Mouse (Mus musculus): Measurements from ENCODE around the gene C1qtnf3. TPM values are rescaled to one million over a fixed set of nuclear protein-coding genes. Genes with fewer than 3 reads are reported as not detected.
A peak's percentile ranks its signal among the peaks of the same experiment; 100 is the strongest.

Gene C1qtnf3
- not detected in 2 replicates for polyA plus RNA-seq (2012; ENCODE audit: insufficient read depth, insufficient read length, missing spikeins)

GRCm38 (mm10) chr15:10951951-10952759, at the start of gene C1qtnf3:
TSS of gene C1qtnf3 (plus strand) at chr15:10952332.
- peak within 1 kb of the TSS; percentile 10 for H3K4me3 ChIP-seq (ENCODE audit: insufficient read depth, low read depth, low read length)

GRCm38 (mm10) chr15:10902360-10902759, 49.8 kb upstream of the C1qtnf3 start:
- Histone ChIP-seq H3K4me1 (ENCODE audit: control insufficient read depth, insufficient read depth, insufficient read length, low read length) (no peaks in the 10 kb centered on the region), H3K4me3 (ENCODE audit: insufficient read depth, low read depth, low read length) (no peak overlapping the region), H3K27ac (replicated peaks; ENCODE audit: low read depth, low read length) (no peak overlapping the region)

More at GRCm38 (mm10) chr15:10951951-10952759, at the start of gene C1qtnf3:
- Histone ChIP-seq H3K27ac (replicated peaks; ENCODE audit: low read depth, low read length) (no peak within 1 kb of the TSS), H3K4me1 (ENCODE audit: control insufficient read depth, insufficient read depth, insufficient read length, low read length) (no peaks in the 10 kb centered on the region)

GRCm38 (mm10) chr15:10916611-10917311, 35.4 kb upstream of the C1qtnf3 start:
- no peak overlapping the region for H3K27ac ChIP-seq (replicated peaks; ENCODE audit: low read depth, low read length)
- no peak overlapping the region for H3K4me3 ChIP-seq (ENCODE audit: insufficient read depth, low read depth, low read length)
- peaks cover 3% of the 10 kb centered on the region; the same call in 1 of the 2 replicates for H3K4me1 ChIP-seq (ENCODE audit: control insufficient read depth, insufficient read depth, insufficient read length, low read length)

- peaks cover 4% of the 10 kb centered on the region; the same call in 1 of the 2 replicates for H3K4me1 ChIP-seq (ENCODE audit: control insufficient read depth, insufficient read depth, insufficient read length, low read length)
- H3K4me3 ChIP-seq (ENCODE audit: insufficient read depth, low read depth, low read length) = no peak overlapping the region
- no peak overlapping the region for H3K27ac ChIP-seq (replicated peaks; ENCODE audit: low read depth, low read length)
Observed at GRCm38 (mm10) chr15:10917312-10917660, 34.8 kb upstream of the C1qtnf3 start.

GRCm38 (mm10) chr15:10920212-10920611, 31.9 kb upstream of the C1qtnf3 start:
- Histone ChIP-seq H3K27ac (replicated peaks; ENCODE audit: low read depth, low read length) (no peak overlapping the region), H3K4me1 (ENCODE audit: control insufficient read depth, insufficient read depth, insufficient read length, low read length) (peaks cover 4% of the 10 kb centered on the region; the same call in 1 of the 2 replicates), H3K4me3 (ENCODE audit: insufficient read depth, low read depth, low read length) (no peak overlapping the region)

GRCm38 (mm10) chr15:10921064-10921463, 31.1 kb upstream of the C1qtnf3 start:
- no peak overlapping the region for H3K4me3 ChIP-seq (ENCODE audit: insufficient read depth, low read depth, low read length)
- peaks cover 4% of the 10 kb centered on the region; the same call in 1 of the 2 replicates for H3K4me1 ChIP-seq (ENCODE audit: control insufficient read depth, insufficient read depth, insufficient read length, low read length)
- H3K27ac ChIP-seq (replicated peaks; ENCODE audit: low read depth, low read length) = no peak overlapping the region

GRCm38 (mm10) chr15:10922061-10922460, 30.1 kb upstream of the C1qtnf3 start:
- Histone ChIP-seq H3K27ac (replicated peaks; ENCODE audit: low read depth, low read length) (peak overlapping the region; percentile 27; the same call in 1 of the 2 replicates), H3K4me1 (ENCODE audit: control insufficient read depth, insufficient read depth, insufficient read length, low read length) (peaks cover 4% of the 10 kb centered on the region; the same call in 1 of the 2 replicates), H3K4me3 (ENCODE audit: insufficient read depth, low read depth, low read length) (no peak overlapping the region)

GRCm38 (mm10) chr15:10922570-10922969, 29.6 kb upstream of the C1qtnf3 start:
- H3K27ac ChIP-seq (replicated peaks; ENCODE audit: low read depth, low read length) = no peak overlapping the region
- peaks cover 2% of the 10 kb centered on the region; the same call in 1 of the 2 replicates for H3K4me1 ChIP-seq (ENCODE audit: control insufficient read depth, insufficient read depth, insufficient read length, low read length)
- no peak overlapping the region for H3K4me3 ChIP-seq (ENCODE audit: insufficient read depth, low read depth, low read length)

DNA sequence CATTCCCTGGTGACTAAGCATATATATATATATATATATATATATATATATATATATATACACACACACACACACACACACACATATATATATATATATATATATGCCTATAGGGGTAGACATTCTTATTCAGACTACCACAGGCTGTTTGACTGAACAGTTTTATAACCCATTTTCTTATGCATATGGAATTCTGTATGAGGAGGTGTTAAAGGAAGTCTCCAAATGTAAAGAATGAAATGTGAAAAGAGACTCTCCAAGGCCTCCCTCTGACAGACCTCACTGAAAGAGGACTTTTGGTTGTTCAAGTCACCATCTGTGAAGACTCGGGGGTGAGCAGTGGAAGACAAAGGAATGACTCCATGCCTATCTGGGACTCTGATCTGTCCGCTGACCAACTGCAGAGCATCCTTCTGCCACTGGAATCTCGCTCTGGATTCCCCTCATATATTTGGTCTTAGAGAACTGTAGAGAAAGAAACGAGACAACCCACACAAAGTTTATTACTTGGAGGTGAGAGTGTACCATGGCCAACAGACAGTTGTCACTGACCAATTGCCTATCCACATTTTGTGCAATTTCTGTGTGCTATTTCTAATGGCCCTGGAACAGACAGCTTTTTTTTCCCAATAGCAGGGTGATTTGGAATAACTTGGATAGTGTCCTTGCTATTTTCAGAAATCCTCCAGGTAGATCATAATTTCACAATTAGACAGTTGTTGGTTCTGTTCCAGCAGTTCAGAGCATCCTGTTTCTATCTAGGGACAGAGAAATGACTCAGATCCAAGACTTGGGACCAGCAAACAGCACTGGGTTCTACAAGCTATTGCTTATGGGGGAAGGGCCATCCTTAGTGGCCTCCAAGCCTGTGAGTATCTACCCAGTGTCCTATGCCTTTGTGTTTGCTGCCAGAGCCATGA, 28.8 kb upstream of the C1qtnf3 start:
- Histone ChIP-seq H3K4me1 (ENCODE audit: control insufficient read depth, insufficient read depth, insufficient read length, low read length) (peaks cover 2% of the 10 kb centered on the region; the same call in 1 of the 2 replicates), H3K4me3 (ENCODE audit: insufficient read depth, low read depth, low read length) (no peak overlapping the region), H3K27ac (replicated peaks; ENCODE audit: low read depth, low read length) (no peak overlapping the region)

- H3K27ac ChIP-seq (replicated peaks; ENCODE audit: low read depth, low read length) = no peak overlapping the region
- no peaks in the 10 kb centered on the region for H3K4me1 ChIP-seq (ENCODE audit: control insufficient read depth, insufficient read depth, insufficient read length, low read length)
- H3K4me3 ChIP-seq (ENCODE audit: insufficient read depth, low read depth, low read length) = no peak overlapping the region
Observed at GRCm38 (mm10) chr15:10927325-10927724, 24.8 kb upstream of the C1qtnf3 start.

- Histone ChIP-seq H3K27ac (replicated peaks; ENCODE audit: low read depth, low read length) (no peak overlapping the region), H3K4me1 (ENCODE audit: control insufficient read depth, insufficient read depth, insufficient read length, low read length) (no peaks in the 10 kb centered on the region), H3K4me3 (ENCODE audit: insufficient read depth, low read depth, low read length) (no peak overlapping the region)
Observed at GRCm38 (mm10) chr15:10928633-10929270, 23.4 kb upstream of the C1qtnf3 start.

DNA sequence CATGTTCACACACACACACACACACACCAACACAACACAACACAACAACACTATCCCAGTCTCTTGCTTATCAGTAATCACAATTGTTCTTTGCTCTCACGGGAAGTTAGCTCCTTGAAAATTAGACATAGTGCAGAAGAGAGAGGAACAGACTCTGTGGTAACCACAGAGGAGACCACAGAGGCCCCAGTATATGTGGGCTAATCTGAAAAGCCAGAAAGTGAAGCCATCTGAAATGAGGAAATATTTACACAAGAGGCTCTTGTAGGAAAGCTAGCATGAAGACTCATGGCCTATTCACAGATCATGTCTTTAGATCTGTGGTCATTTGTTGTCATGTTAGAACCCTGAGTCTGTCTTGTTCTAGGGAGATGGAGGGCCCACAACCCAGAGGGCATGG, 18.2 kb upstream of the C1qtnf3 start:
- Histone ChIP-seq H3K4me3 (ENCODE audit: insufficient read depth, low read depth, low read length) (no peak overlapping the region), H3K27ac (replicated peaks; ENCODE audit: low read depth, low read length) (no peak overlapping the region), H3K4me1 (ENCODE audit: control insufficient read depth, insufficient read depth, insufficient read length, low read length) (no peaks in the 10 kb centered on the region)

DNA sequence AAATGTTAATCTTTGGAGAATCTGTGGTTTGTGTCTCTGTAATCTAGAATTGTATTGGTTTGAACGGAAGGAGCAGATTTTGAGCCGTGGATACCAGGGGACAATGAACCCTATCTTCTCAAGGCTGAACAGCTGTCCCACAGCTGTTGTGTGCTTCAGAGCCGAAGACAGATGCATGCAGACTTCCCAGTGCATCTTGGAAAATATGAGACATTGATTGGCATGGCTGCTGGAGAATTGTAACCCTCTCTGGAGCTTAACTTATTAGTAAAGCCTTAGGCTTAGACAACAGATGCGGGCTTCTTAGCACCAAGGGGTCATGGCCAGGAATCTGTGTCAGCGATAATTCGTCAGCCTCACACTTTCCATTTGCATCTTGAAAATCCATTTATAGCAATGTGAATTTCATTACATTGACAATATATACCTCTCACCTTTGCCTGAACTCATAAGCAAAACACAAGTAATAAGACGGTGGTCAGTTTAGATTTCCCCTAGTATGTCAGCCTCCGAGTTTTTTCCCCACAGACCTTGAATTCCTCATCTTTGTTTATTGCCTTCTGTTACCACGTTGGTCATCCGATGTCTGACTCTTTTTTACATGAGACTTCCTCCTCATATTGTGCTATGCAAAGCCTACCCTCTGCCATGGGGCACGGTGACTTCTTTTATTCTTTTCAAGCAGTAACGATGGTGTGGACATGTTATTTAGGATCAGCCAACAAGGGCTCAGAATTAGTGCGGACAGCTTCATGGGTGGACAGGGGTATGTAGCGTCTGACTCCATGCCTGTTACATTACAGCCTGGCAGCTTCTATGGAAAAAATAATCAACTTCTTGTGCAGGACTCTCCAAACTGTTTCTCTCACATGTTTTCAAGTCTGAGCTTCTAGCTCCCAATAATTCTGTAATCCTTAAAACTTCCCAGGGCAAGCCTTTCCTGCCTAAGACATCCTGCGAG, 11.7 kb upstream of the C1qtnf3 start:
- H3K27ac ChIP-seq (replicated peaks; ENCODE audit: low read depth, low read length) = no peak overlapping the region
- no peaks in the 10 kb centered on the region for H3K4me1 ChIP-seq (ENCODE audit: control insufficient read depth, insufficient read depth, insufficient read length, low read length)
- no peak overlapping the region for H3K4me3 ChIP-seq (ENCODE audit: insufficient read depth, low read depth, low read length)

All from brown adipose tissue, adult 24 weeks (tissue).